24 mouse cellular contexts compared by ENCODE assay signal in the genomic region with DNA sequence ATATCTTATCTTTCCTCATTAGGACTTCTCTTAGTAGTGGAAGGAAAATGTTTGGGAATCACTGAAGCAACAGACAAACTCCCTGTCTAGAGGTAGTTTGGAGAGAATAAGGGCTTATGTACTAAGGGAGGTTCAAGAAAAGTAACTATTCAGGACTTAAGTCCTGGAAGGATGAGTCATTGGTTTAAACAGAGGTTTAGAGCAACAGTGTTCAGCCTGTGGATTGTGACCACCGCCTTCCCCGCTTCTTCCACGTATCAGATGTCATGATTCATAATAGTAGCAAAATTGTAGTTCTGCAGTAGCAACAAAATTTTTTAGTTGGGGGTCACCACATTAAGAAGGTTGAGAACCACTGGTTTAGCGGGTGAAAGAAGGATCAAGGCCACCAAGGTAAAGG. TPM values are rescaled to one million over a fixed set of nuclear protein-coding genes. Genes with fewer than 3 reads are reported as not detected.
DNase-seq lines count a peak whose midpoint lies in the region; ATAC-seq and TF ChIP-seq lines count a peak whose summit lies in the region.
"Had no signal": no experiment of that assay in that cellular context is flagged by ENCODE, and none has a peak within 500 bp of the region (broad histone marks: within the 10 kb centered on the region; RNA-seq: fewer than 3 reads in every experiment).

No protein-coding gene starts in this region.

- no peaks in the 10 kb centered on the region for H3K79me2 ChIP-seq in myocyte (ENCODE audit: control insufficient read depth, insufficient read depth)

- no peak for TF ChIP-seq EP300 in stomach, postnatal 0 days (optimal IDR thresholded peaks at IDR 0.05)

- WGBS in stomach, postnatal 0 days = 69% methylated on average over 4 of the region's 4 CpGs
- 98% methylated on average over 4 of the region's 4 CpGs for WGBS in hindbrain, embryonic 16.5 days
- 98% methylated on average over 4 of the region's 4 CpGs for WGBS in forebrain, postnatal 0 days

- TF ChIP-seq POLR2A in myocyte (IDR thresholded peaks at IDR 0.05; ENCODE audit: insufficient read length, low read depth) = no peak

- peak; percentile 80 for ATAC-seq in stomach, postnatal 0 days (ENCODE audit: low FRiP score, low TSS enrichment)
- ATAC-seq in hindbrain, embryonic 16.5 days = no peak
- ATAC-seq in forebrain, postnatal 0 days = no peak
- ATAC-seq in megakaryocyte progenitor cell, adult 5-6 weeks (replicated peaks; ENCODE audit: poor library complexity) = no peak
- ATAC-seq: CD4-positive, CD25-positive, alpha-beta regulatory T cell, adult 4 months; forebrain, embryonic 13.5 days; forebrain, embryonic 15.5 days had no signal

- H3K9me3 ChIP-seq in stomach, postnatal 0 days (ENCODE audit: control insufficient read depth, low read length) = no peaks in the 10 kb centered on the region
- no peaks in the 10 kb centered on the region for H3K9me3 ChIP-seq in hindbrain, embryonic 16.5 days (ENCODE audit: control insufficient read depth, low read length)
- no peaks in the 10 kb centered on the region for H3K9me3 ChIP-seq in forebrain, postnatal 0 days (ENCODE audit: low read length)
- H3K9me3 ChIP-seq: embryonic facial prominence, embryonic 13.5 days; embryonic facial prominence, embryonic 15.5 days; forebrain, embryonic 13.5 days; forebrain, embryonic 15.5 days; G1E had no signal

- H3K27me3 ChIP-seq in myocyte (ENCODE audit: control insufficient read depth, insufficient read depth, insufficient read length) = no peaks in the 10 kb centered on the region
- no peaks in the 10 kb centered on the region for H3K27me3 ChIP-seq in stomach, postnatal 0 days (ENCODE audit: control insufficient read depth, insufficient read depth, low read length)
- no peaks in the 10 kb centered on the region for H3K27me3 ChIP-seq in hindbrain, embryonic 16.5 days (replicated peaks; ENCODE audit: control insufficient read depth, insufficient read depth, low read length)
- no peaks in the 10 kb centered on the region for H3K27me3 ChIP-seq in forebrain, postnatal 0 days (ENCODE audit: insufficient read depth, low read length)
- H3K27me3 ChIP-seq: CH12.LX; embryonic facial prominence, embryonic 13.5 days; embryonic facial prominence, embryonic 15.5 days; forebrain, embryonic 13.5 days; forebrain, embryonic 15.5 days had no signal

- H3K4me1 ChIP-seq in stomach, postnatal 0 days (replicated peaks; ENCODE audit: control insufficient read depth, insufficient read depth) = no peaks in the 10 kb centered on the region
- H3K4me1 ChIP-seq in hindbrain, embryonic 16.5 days (ENCODE audit: control insufficient read depth, insufficient read depth, low read depth, low read length) = no peaks in the 10 kb centered on the region
- H3K4me1 ChIP-seq in forebrain, postnatal 0 days (ENCODE audit: insufficient read depth) = no peaks in the 10 kb centered on the region
- H3K4me1 ChIP-seq: embryonic facial prominence, embryonic 15.5 days; forebrain, embryonic 13.5 days; forebrain, embryonic 15.5 days had no signal

- no peak overlapping the region for H3ac ChIP-seq in myocyte (ENCODE audit: control insufficient read depth, insufficient read length)

- TF ChIP-seq CTCF in stomach, postnatal 0 days (IDR thresholded peaks at IDR 0.05; ENCODE audit: low read depth) = no peak
- TF ChIP-seq CTCF in forebrain, postnatal 0 days (IDR thresholded peaks at IDR 0.05; ENCODE audit: low read depth) = no peak

- no peak overlapping the region for H3K4me3 ChIP-seq in myocyte
- H3K4me3 ChIP-seq in stomach, postnatal 0 days (ENCODE audit: low read depth, low read length) = no peak overlapping the region
- no peak overlapping the region for H3K4me3 ChIP-seq in hindbrain, embryonic 16.5 days (ENCODE audit: low read length)
- H3K4me3 ChIP-seq in forebrain, postnatal 0 days (ENCODE audit: low read depth, low read length) = no peak overlapping the region
- H3K4me3 ChIP-seq: embryonic facial prominence, embryonic 13.5 days; embryonic facial prominence, embryonic 15.5 days; forebrain, embryonic 13.5 days; forebrain, embryonic 15.5 days had no signal

- H3K9ac ChIP-seq in stomach, postnatal 0 days (ENCODE audit: low read length) = no peak overlapping the region
- H3K9ac ChIP-seq in hindbrain, embryonic 16.5 days (ENCODE audit: low read depth, low read length) = no peak overlapping the region
- H3K9ac ChIP-seq in forebrain, postnatal 0 days = no peak overlapping the region
- H3K9ac ChIP-seq: embryonic facial prominence, embryonic 13.5 days; embryonic facial prominence, embryonic 15.5 days; forebrain, embryonic 13.5 days; forebrain, embryonic 15.5 days had no signal

- peaks cover 14% of the 10 kb centered on the region for H3K36me3 ChIP-seq in myocyte (ENCODE audit: control insufficient read depth, insufficient read depth)
- peaks cover 5% of the 10 kb centered on the region; the same call in 1 of the 2 replicates for H3K36me3 ChIP-seq in stomach, postnatal 0 days (ENCODE audit: control insufficient read depth, insufficient read depth, low read length)
- no peaks in the 10 kb centered on the region; the same call in 1 of the 2 replicates for H3K36me3 ChIP-seq in hindbrain, embryonic 16.5 days (ENCODE audit: control insufficient read depth, insufficient read depth, low read length)
- peaks cover 4% of the 10 kb centered on the region; the same call in 1 of the 2 replicates for H3K36me3 ChIP-seq in forebrain, postnatal 0 days (ENCODE audit: insufficient read depth)

- DNase-seq in 416B (ENCODE audit: low read depth) (peak; percentile 57), NIH3T3 (ENCODE audit: low read depth) (peak; percentile 44)
- no peak for DNase-seq in stomach, postnatal 0 days (ENCODE audit: low spot score)
- DNase-seq in testis, postnatal 10 days (ENCODE audit: low spot score) = no peak
- DNase-seq in forebrain, postnatal 0 days = no peak
- DNase-seq: adrenal gland, adult 2 months; adrenal gland, postnatal 10 days; adrenal gland, postnatal 25 days; cerebellum, adult 11-12 months; cerebellum, adult 9-10 months; cerebellum, postnatal 10 days had no signal

- H3K4me2 ChIP-seq in myocyte (ENCODE audit: low read depth) = peak overlapping the region; percentile 46
- H3K4me2 ChIP-seq in stomach, postnatal 0 days (replicated peaks; ENCODE audit: low read depth) = no peak overlapping the region
- no peak overlapping the region for H3K4me2 ChIP-seq in hindbrain, embryonic 16.5 days (ENCODE audit: low read length)
- H3K4me2 ChIP-seq in forebrain, postnatal 0 days (ENCODE audit: low read depth) = no peak overlapping the region
- H3K4me2 ChIP-seq: embryonic facial prominence, embryonic 13.5 days; embryonic facial prominence, embryonic 15.5 days; forebrain, embryonic 13.5 days; forebrain, embryonic 15.5 days had no signal

- H3K27ac ChIP-seq in stomach, postnatal 0 days (replicated peaks) = no peak overlapping the region
- no peak overlapping the region for H3K27ac ChIP-seq in hindbrain, embryonic 16.5 days (ENCODE audit: low read depth, low read length)
- no peak overlapping the region for H3K27ac ChIP-seq in forebrain, postnatal 0 days (ENCODE audit: low read depth, low read length)
- H3K27ac ChIP-seq: embryonic facial prominence, embryonic 13.5 days; embryonic facial prominence, embryonic 15.5 days; forebrain, embryonic 13.5 days; forebrain, embryonic 15.5 days had no signal

TF ChIP-seq in myocyte, 11 proteins besides CTCF, POLR2A, EP300 and RAD21:
- TF ChIP-seq REST (IDR thresholded peaks at IDR 0.05; ENCODE audit: insufficient read depth, insufficient read length) (no peak), TCF12 (IDR thresholded peaks at IDR 0.05; ENCODE audit: insufficient read depth, poor library complexity, severe bottlenecking) (no peak)

RNA-seq across cellular contexts. Expression of a gene that starts 24.4 kb away (rescaled TPM):
- 314 TPM for polyA plus RNA-seq in myocyte (2012; fragmentation: generic; extraction: Trizol)
- polyA plus RNA-seq in stomach, postnatal 0 days (2015; fragmentation: Nextera tagmentation; extraction: Ambion mirVana) = 276 and 279 TPM in 2 replicates
- 300 and 327 TPM in 2 replicates for polyA plus RNA-seq in hindbrain, embryonic 16.5 days (2015; fragmentation: Nextera tagmentation; extraction: Ambion mirVana)
- total RNA-seq in forebrain, postnatal 0 days (2014; rRNA removed) = 201 and 204 TPM in 2 replicates
- 264 and 294 TPM in 2 replicates for polyA plus RNA-seq in forebrain, postnatal 0 days (2015; fragmentation: Nextera tagmentation; extraction: Ambion mirVana)
- 468 and 477 TPM in 2 replicates for total RNA-seq in megakaryocyte progenitor cell, adult 5-6 weeks (2015)
- 395 and 402 TPM in 2 replicates for total RNA-seq in megakaryocyte progenitor cell, adult 5-6 weeks (2017)

RNA-seq across cellular contexts. Expression of a gene that starts 48.1 kb away (rescaled TPM):
- polyA plus RNA-seq in myocyte (2012; fragmentation: generic; extraction: Trizol) = 47.1 TPM
- 39.2 and 45.8 TPM in 2 replicates for polyA plus RNA-seq in stomach, postnatal 0 days (2015; fragmentation: Nextera tagmentation; extraction: Ambion mirVana)
- polyA plus RNA-seq in hindbrain, embryonic 16.5 days (2015; fragmentation: Nextera tagmentation; extraction: Ambion mirVana) = 59.2 and 68.9 TPM in 2 replicates
- total RNA-seq in forebrain, postnatal 0 days (2014; rRNA removed) = 23.4 and 32.4 TPM in 2 replicates
- 48.8 and 50.6 TPM in 2 replicates for polyA plus RNA-seq in forebrain, postnatal 0 days (2015; fragmentation: Nextera tagmentation; extraction: Ambion mirVana)
- total RNA-seq in megakaryocyte progenitor cell, adult 5-6 weeks (2015) = 40.7 and 50.8 TPM in 2 replicates
- total RNA-seq in megakaryocyte progenitor cell, adult 5-6 weeks (2017) = 23.5 and 30.2 TPM in 2 replicates

RNA-seq across cellular contexts. Expression of a gene that starts 49.7 kb away (rescaled TPM):
- polyA plus RNA-seq in myocyte (2012; fragmentation: generic; extraction: Trizol) = 24.6 TPM
- polyA plus RNA-seq in stomach, postnatal 0 days (2015; fragmentation: Nextera tagmentation; extraction: Ambion mirVana) = 1.9 and 2.5 TPM in 2 replicates
- 0.36 TPM in 1 of 2 replicates, not detected in the other for polyA plus RNA-seq in hindbrain, embryonic 16.5 days (2015; fragmentation: Nextera tagmentation; extraction: Ambion mirVana)
- total RNA-seq in forebrain, postnatal 0 days (2014; rRNA removed) = 0.57 TPM in 1 of 2 replicates, not detected in the other
- 0.23 TPM in 1 of 2 replicates, not detected in the other for polyA plus RNA-seq in forebrain, postnatal 0 days (2015; fragmentation: Nextera tagmentation; extraction: Ambion mirVana)
- total RNA-seq in megakaryocyte progenitor cell, adult 5-6 weeks (2015) = not detected in 2 replicates
- total RNA-seq in megakaryocyte progenitor cell, adult 5-6 weeks (2017) = not detected in 2 replicates
- total RNA-seq: adrenal gland, adult 2 months; adrenal gland, postnatal 25 days; CH12.LX had no signal
- polyA plus RNA-seq: brain, embryonic 14.5 days; CD4-positive, CD25-positive, alpha-beta regulatory T cell, adult 4 months; embryonic facial prominence, embryonic 11.5 days; forebrain, embryonic 11.5 days; forebrain, embryonic 13.5 days; forebrain, embryonic 15.5 days; G1E had no signal

RNA-seq across cellular contexts. Expression of a gene that starts 50.3 kb away (rescaled TPM):
- polyA plus RNA-seq in myocyte (2012; fragmentation: generic; extraction: Trizol) = 27.8 TPM
- 15.3 and 15.9 TPM in 2 replicates for polyA plus RNA-seq in stomach, postnatal 0 days (2015; fragmentation: Nextera tagmentation; extraction: Ambion mirVana)
- polyA plus RNA-seq in hindbrain, embryonic 16.5 days (2015; fragmentation: Nextera tagmentation; extraction: Ambion mirVana) = 20.4 TPM in 2 replicates
- 62.4 and 67.6 TPM in 2 replicates for total RNA-seq in forebrain, postnatal 0 days (2014; rRNA removed)
- 18.2 and 28.4 TPM in 2 replicates for polyA plus RNA-seq in forebrain, postnatal 0 days (2015; fragmentation: Nextera tagmentation; extraction: Ambion mirVana)
- 6.2 and 10.3 TPM in 2 replicates for total RNA-seq in megakaryocyte progenitor cell, adult 5-6 weeks (2015)
- total RNA-seq in megakaryocyte progenitor cell, adult 5-6 weeks (2017) = 4.4 and 8.7 TPM in 2 replicates

Comparison
In these comparisons a context has a peak if more than half of its experiments do, and no peak if none do; other contexts are left out.
1. DNase-seq: peak in 416B (single experiment) and NIH3T3 (single experiment); none in stomach, postnatal 0 days (single experiment), testis, postnatal 10 days (single experiment) and forebrain, postnatal 0 days (single experiment).